In the genomic region with DNA sequence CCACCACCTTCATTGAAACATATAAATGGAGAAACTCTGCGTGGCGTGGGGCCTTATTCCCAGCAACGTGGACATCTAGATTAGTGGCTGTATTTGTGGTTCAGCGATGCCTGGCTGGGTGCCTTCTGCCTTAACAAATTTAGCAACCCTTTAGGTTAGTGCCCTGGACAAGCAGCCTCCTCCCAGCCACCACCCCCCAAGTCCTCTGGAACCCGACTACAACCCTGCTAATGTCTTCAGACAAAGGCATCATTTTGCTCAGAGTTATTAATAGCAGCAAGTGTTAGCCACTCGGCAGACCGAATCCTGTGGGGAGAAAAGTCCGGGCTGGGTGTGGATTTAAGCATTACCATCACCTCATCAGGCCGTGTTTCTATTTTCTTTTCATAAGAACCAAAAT, we compare ENCODE assay signal across 16 mouse cellular contexts. TPM values are rescaled to one million over a fixed set of nuclear protein-coding genes. Genes with fewer than 3 reads are reported as not detected.
DNase-seq lines count a peak whose midpoint lies in the region; ATAC-seq and TF ChIP-seq lines count a peak whose summit lies in the region.
"Had no signal": no experiment of that assay in that cellular context is flagged by ENCODE, and none has a peak within 500 bp of the region (broad histone marks: within the 10 kb centered on the region; RNA-seq: fewer than 3 reads in every experiment).

No protein-coding gene starts in this region.

- no peak overlapping the region for H3K4me3 ChIP-seq in neural tube, embryonic 11.5 days (ENCODE audit: low read depth, low read length)
- H3K4me3 ChIP-seq in neural tube, embryonic 15.5 days (replicated peaks): no peak overlapping the region
- H3K4me3 ChIP-seq in intestine, postnatal 0 days (ENCODE audit: low read depth, low read length): no peak overlapping the region
- H3K4me3 ChIP-seq: erythroblast, embryonic 14.5 days; hindbrain, embryonic 10.5 days; liver, embryonic 15.5 days had no signal

- H3K27me3 ChIP-seq in neural tube, embryonic 11.5 days (ENCODE audit: control insufficient read depth, insufficient read depth, low read length): no peaks in the 10 kb centered on the region
- no peaks in the 10 kb centered on the region for H3K27me3 ChIP-seq in neural tube, embryonic 15.5 days (replicated peaks)
- no peaks in the 10 kb centered on the region for H3K27me3 ChIP-seq in intestine, postnatal 0 days (replicated peaks; ENCODE audit: control insufficient read depth, insufficient read depth, low read length)
- H3K27me3 ChIP-seq: liver, embryonic 15.5 days had no signal

- no peaks in the 10 kb centered on the region for H3K4me1 ChIP-seq in neural tube, embryonic 11.5 days (ENCODE audit: control insufficient read depth, insufficient read depth, low read length)
- H3K4me1 ChIP-seq in neural tube, embryonic 15.5 days: no peaks in the 10 kb centered on the region
- no peaks in the 10 kb centered on the region for H3K4me1 ChIP-seq in intestine, postnatal 0 days (replicated peaks; ENCODE audit: control insufficient read depth, insufficient read depth, low read length)
- H3K4me1 ChIP-seq: hindbrain, embryonic 10.5 days; liver, embryonic 15.5 days had no signal

- intact Hi-C loops in heart, postnatal 25 days (cut with DNase I): no loop called here
- intact Hi-C loops in heart, postnatal 14 days (cut with DNase I): no loop called here

- DNase-seq in heart, adult 11 months: peak; percentile 89
- DNase-seq in heart, postnatal 25 days (ENCODE audit: low spot score): no peak
- DNase-seq in neural tube, embryonic 11.5 days (ENCODE audit: low spot score): peak; percentile 19
- peak; percentile 4 to 15 for DNase-seq in heart, postnatal 14 days
- no peak for DNase-seq in spleen, adult 18-20 months
- DNase-seq in kidney, postnatal 36 days: no peak
- DNase-seq: adrenal gland, postnatal 36 days; B cell, adult 2 months; kidney, postnatal 25 days; retina, postnatal 1 day had no signal

- no peak overlapping the region for H3K9ac ChIP-seq in neural tube, embryonic 11.5 days (ENCODE audit: low read length)
- no peak overlapping the region for H3K9ac ChIP-seq in neural tube, embryonic 15.5 days (replicated peaks)
- H3K9ac ChIP-seq in intestine, postnatal 0 days (ENCODE audit: low read depth, low read length): no peak overlapping the region
- H3K9ac ChIP-seq: liver, embryonic 15.5 days had no signal

- no peak for TF ChIP-seq CTCF in intestine, postnatal 0 days (IDR thresholded peaks at IDR 0.05; ENCODE audit: low read depth)

- no peaks in the 10 kb centered on the region for H3K9me3 ChIP-seq in neural tube, embryonic 11.5 days (ENCODE audit: control insufficient read depth, low read length)
- H3K9me3 ChIP-seq in neural tube, embryonic 15.5 days (replicated peaks): no peaks in the 10 kb centered on the region
- no peaks in the 10 kb centered on the region for H3K9me3 ChIP-seq in intestine, postnatal 0 days (ENCODE audit: control insufficient read depth)
- H3K9me3 ChIP-seq: hindbrain, embryonic 10.5 days; liver, embryonic 15.5 days had no signal

- no peak for ATAC-seq in neural tube, embryonic 11.5 days (ENCODE audit: insufficient read depth, low FRiP score, low TSS enrichment)
- ATAC-seq in neural tube, embryonic 15.5 days (ENCODE audit: low FRiP score): no peak
- no peak for ATAC-seq in intestine, postnatal 0 days

- WGBS in neural tube, embryonic 11.5 days: 68% methylated on average over 9 of the region's 9 CpGs
- WGBS in neural tube, embryonic 15.5 days: 77% methylated on average over 9 of the region's 9 CpGs
- 73% methylated on average over 9 of the region's 9 CpGs for WGBS in intestine, postnatal 0 days

- no peaks in the 10 kb centered on the region for H3K36me3 ChIP-seq in neural tube, embryonic 11.5 days (ENCODE audit: control insufficient read depth, insufficient read depth, low read length)
- H3K36me3 ChIP-seq in neural tube, embryonic 15.5 days: no peaks in the 10 kb centered on the region
- no peaks in the 10 kb centered on the region for H3K36me3 ChIP-seq in intestine, postnatal 0 days (ENCODE audit: control insufficient read depth, insufficient read depth)
- H3K36me3 ChIP-seq: hindbrain, embryonic 10.5 days; liver, embryonic 15.5 days had no signal

- no peak overlapping the region for H3K27ac ChIP-seq in neural tube, embryonic 11.5 days (ENCODE audit: low read depth, low read length)
- no peak overlapping the region for H3K27ac ChIP-seq in neural tube, embryonic 15.5 days (replicated peaks)
- H3K27ac ChIP-seq in intestine, postnatal 0 days (ENCODE audit: low read depth, low read length): no peak overlapping the region
- H3K27ac ChIP-seq: hindbrain, embryonic 10.5 days; liver, embryonic 15.5 days had no signal

- H3K4me2 ChIP-seq in neural tube, embryonic 11.5 days (ENCODE audit: low read depth): no peak overlapping the region
- H3K4me2 ChIP-seq in neural tube, embryonic 15.5 days: no peak overlapping the region
- no peak overlapping the region for H3K4me2 ChIP-seq in intestine, postnatal 0 days (replicated peaks; ENCODE audit: low read depth)
- H3K4me2 ChIP-seq: liver, embryonic 15.5 days; midbrain, embryonic 11.5 days had no signal

RNA-seq across cellular contexts. Expression of a gene that starts 59.8 kb away (rescaled TPM):
- total RNA-seq in heart, postnatal 25 days (2021): 1 to 10 TPM; 5.9 to 6.1 TPM
- 51.0 and 54.6 TPM in 2 replicates for polyA plus RNA-seq in neural tube, embryonic 11.5 days (2014; fragmentation: Nextera tagmentation; extraction: Ambion mirVana)
- 40.3 and 44.0 TPM in 2 replicates for polyA plus RNA-seq in neural tube, embryonic 15.5 days (2015; fragmentation: Nextera tagmentation; extraction: Ambion mirVana)
- total RNA-seq in heart, postnatal 14 days (2021): 1 to 10 TPM; 5.4 to 6.0 TPM
- polyA plus RNA-seq in intestine, postnatal 0 days (2015; fragmentation: Nextera tagmentation; extraction: Ambion mirVana): 1.1 and 1.2 TPM in 2 replicates
- polyA plus RNA-seq: erythroblast, embryonic 14.5 days had no signal

Comparison
In these comparisons a context has a peak if more than half of its experiments do, and no peak if none do; other contexts are left out.
1. DNase-seq: peak in heart, adult 11 months (single experiment), neural tube, embryonic 11.5 days (single experiment) and heart, postnatal 14 days (2 of 2); none in heart, postnatal 25 days (single experiment), spleen, adult 18-20 months (0 of 2) and kidney, postnatal 36 days (0 of 2).
2. RNA of a gene that starts 59.8 kb away (polyA plus RNA-seq): 51.0 to 54.6 TPM in neural tube, embryonic 11.5 days and 40.3 to 44.0 TPM in neural tube, embryonic 15.5 days; 1.1 to 1.2 TPM in intestine, postnatal 0 days; every median in the first group is over 10 times any median in the second.